Mouse (Mus musculus) lung, postnatal 25 days (tissue): ENCODE data around the gene Dnajb4.
A peak's percentile ranks its signal among the peaks of the same experiment; 100 is the strongest.

Source experiments
- DNase-seq: peaks from one replicate; pipeline ENCODE4 v3.0.0; 2022; ENCODE audit warnings: low spot score

Gene Dnajb4

GRCm38 (mm10) chr3:152171862-152172261 lies 38.2 kb downstream of the Dnajb4 start:
- no peak for DNase-seq

DNA sequence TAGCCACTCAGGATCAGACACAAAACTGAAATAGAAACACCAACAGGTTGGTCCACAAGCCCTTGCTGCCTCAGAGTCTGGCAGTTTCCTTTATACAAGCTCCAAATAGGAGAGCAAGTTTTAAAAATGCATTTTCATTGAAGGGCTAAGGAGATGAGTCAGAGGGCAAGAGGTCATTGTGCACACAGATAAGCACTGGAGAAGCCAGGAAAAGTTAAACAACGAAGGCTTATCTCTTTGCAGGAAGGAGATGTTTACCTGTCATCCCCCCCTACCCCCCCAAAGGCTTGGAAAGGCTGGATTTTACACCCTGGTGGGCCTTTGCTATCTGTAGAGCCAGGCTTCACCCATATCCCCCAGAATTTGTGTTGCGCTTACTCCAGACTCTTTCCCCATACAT lies 38.9 kb downstream of the Dnajb4 start:
- DNase-seq: no peak

DNA sequence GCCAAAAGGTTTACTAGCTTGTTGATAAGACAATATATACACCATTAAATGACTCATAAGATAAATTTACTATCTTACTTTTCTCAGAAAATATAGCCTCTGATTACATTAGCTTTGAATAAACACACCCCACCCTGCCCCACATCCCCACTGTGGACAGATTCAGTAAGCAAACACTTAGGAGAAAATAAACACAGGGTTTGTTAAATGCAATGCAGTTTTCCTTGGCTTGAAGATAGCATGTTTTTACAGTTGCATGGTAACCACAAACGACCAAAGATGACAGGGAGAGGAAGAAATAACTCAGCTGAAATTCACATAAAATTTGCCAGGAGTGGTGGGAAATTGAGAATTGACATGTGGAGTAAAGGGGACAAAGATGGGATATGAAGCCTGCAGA lies 39.7 kb downstream of the Dnajb4 start:
- DNase-seq: no peak

GRCm38 (mm10) chr3:152168007-152168406 lies 42.1 kb downstream of the Dnajb4 start:
- DNase-seq: no peak

GRCm38 (mm10) chr3:152166699-152167451 lies 43.2 kb downstream of the Dnajb4 start:
- no peak for DNase-seq

DNA sequence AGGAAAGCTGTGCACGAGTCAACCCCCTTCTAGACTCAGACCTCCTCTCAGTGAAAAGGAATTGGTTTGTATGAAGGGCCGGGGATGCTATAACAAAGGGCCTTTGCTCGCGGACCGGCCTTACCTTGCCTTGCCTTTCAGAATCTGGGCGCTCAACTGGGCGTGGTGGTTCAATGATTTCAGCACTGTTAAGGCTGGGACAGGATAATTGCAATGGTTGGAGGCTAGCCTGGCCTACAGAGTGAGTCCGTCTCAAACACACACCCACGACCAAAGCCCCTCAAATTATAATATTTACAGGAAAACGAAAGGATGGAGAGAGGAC lies 44.0 kb downstream of the Dnajb4 start, which contains the start of gene Gipc2:
Gipc2 (minus strand) TSS at position 132 of the 325 bp plus-strand sequence.
- no peak for DNase-seq

DNA sequence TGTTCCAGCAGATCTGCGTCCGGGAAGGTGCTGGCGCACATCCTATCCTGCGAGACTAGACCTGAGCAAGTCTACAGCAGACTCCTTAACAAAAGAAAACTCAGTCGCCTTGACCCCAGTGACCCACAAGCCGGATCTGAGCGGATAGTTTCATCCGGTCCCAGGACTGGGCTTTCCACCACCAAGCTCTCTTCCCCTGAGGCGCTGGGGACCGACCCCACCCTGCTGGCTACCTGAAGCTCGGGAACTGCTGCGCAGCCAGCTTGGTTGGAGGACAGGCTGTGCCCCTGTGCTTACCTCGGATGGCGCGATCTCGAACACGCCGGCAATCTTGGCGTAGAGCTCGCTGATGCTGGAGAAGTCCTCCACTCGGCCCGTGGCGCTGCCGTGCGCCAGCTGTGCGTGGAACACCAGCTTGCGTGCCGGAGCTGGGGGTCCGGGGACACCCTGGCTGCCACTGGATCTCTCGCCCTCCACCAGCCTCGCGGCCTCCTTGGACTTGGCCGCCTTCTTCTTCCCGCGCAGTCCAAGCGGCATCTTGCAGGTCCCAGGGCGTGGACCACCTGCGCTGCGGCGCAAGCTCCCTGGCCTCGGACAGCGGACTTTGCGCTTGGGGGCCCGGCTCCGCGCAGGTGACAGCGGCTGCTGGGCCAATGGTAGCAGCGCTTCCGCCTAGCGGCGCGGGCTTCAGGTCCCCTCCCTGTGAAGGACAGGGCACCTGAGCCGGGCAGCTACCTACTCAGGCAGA lies 44.6 kb downstream of the Dnajb4 start:
- DNase-seq: peak; percentile 52

DNA sequence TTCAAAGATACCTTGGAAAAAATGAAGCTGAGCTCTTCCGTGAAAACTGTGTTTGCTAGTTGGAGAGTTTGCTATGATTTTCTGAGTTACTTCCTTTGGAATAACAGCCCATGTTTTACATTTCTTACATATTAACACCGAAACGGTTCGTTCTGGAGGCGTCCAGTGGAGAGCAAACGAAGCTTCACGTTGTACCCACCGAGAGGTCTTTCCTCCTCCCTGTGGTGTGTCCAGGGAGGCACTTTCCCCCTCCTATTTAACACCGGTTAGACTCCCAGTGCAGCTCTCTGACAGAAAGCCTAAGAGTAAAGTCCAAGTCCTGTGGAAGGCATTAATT lies 45.1 kb downstream of the Dnajb4 start:
- DNase-seq: no peak

- DNase-seq: no peak
These were observed 46.8 kb downstream of the Dnajb4 start for GRCm38 (mm10) chr3:152163320-152163719.

DNA sequence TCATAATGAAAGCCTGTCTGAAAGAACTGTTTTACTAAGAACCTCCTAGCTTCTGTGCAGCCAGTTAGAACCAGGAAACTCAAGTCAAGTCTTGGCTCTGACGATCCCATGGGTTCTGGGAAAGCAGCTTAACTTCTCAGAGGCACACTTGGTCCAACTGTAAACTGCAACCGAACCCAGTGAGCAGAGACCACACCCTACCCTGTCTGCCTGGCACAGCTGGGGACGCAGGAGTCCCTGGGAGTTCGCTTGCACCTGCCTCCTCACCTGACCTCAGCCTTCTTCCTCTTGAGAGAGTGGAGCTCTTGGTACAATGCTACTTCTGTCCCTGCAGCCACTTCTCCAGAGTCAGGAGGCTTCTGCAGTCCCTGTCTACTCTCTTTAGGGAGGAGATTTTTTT lies 49.5 kb downstream of the Dnajb4 start:
- peak; percentile 36 for DNase-seq

DNA sequence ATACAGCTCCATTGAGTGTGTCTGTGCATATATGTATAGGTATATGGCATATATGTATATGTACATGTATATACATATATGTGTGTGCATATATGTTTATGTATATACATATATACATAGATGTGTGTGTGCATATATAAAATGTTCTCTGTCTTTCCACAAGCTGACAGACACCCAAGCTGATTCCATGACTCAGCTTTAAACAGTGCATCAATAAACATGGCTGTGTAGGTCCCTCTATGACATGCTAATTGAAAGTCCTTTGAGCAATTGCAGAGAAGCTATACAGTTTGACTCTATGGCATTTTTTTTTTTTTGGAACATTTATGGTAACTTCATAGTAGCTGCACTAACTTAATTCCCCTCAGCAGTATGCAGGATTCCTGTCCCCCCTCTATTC lies 50.8 kb downstream of the Dnajb4 start:
- no peak for DNase-seq

DNA sequence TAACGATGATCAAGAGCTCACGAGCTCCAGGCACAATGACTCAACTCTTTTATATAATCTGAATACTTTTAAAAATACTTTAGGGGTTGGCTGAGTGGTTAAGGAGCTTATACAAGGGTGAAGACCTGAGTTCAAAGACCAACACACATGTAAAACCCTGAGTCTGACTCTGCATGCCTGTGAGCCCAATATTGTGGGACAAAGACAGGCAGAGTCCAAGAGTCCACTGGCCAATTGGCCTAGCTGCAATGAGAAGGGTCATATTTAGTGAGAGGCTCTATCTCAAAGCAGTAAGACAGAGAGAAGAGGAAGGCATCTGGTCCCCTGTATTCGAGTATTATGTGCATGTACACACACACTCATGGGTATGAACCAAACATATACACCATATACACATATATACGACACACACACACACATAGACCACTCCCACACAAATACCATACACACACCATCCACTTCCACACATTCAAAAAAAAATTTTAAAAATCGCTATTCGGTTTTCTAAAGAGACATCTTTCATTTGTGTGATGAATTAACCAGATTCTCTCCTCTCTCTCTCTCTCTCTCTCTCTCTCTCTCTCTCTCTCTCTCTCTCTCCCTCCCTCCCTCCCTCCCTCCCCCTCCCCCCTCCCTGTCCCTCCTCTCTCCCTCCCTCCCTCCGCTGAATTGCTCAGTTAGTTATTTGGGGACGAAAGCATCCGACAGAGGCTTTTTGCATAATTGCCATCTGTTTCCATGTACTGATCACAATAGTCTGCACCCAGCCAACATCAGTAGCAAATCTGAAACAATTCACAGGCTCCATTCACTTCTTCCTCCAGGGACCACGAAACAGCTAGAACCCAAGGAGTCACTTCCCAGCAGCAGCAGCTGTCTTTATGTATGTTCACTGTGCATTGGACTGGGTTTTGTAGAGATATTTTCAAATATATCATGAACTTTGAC lies 51.5 kb downstream of the Dnajb4 start:
- no peak for DNase-seq

DNA sequence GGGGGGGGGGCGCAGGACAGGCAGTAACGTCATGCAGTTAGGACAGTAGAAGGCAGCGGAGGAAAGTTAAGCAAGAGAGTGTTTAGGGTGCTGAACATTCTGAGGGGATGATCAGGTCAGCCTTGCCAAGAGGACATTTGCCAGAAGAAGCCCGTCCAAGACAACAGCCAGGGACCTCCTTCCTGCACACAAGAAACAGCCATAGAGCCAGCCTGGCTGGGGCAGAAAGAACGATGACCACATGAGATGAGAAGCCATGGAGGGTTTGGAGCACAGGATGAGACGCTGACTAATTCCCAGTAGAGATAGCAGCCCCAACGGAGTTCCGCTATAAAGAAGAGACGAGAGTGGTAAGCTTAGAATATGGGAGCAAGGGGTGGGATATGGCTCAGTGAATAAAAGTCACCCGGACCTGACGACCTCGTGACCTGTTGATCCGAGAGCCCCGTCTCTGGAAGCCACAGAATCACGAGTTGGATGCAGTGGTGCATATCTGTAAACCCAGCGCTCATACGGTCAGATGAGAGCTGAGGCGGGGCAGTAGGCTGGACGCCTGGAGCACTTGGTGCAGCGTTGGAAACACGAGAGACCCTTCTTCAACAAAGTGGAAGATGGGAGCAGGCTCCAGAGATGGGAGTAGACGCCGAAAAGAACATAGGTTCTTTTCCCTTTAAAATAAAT lies 53.1 kb downstream of the Dnajb4 start:
- DNase-seq: no peak

DNA sequence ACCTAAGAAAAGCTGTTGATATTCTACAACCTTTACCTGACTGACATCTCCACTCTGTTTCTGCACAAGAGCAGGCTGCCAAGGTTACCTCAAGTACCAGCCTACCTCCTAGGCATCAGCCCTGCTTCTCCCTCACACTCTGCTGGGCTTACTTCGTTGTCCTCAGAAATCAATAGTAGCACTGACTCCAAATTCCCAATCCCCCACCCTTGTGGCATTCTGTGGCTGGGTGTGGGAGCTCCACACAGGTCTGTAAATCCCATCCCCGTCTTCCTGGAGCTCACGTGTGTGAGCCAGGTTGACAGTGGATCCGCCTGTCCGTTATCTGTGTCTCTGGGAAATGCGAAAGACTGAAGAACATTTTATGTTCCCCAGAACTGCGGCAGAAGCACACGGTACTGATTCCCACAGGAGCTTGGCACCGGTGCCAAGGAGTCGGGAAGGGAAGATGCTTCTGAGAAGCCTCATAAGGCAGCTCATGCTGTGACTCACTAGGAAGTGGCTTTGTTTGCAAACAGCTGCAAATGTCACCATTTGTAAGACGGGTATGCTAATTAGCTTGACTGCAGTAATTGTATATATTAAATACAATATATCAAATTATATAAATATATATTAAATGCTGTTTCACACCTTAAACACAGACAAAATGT lies 54.7 kb downstream of the Dnajb4 start:
- DNase-seq: no peak

DNA sequence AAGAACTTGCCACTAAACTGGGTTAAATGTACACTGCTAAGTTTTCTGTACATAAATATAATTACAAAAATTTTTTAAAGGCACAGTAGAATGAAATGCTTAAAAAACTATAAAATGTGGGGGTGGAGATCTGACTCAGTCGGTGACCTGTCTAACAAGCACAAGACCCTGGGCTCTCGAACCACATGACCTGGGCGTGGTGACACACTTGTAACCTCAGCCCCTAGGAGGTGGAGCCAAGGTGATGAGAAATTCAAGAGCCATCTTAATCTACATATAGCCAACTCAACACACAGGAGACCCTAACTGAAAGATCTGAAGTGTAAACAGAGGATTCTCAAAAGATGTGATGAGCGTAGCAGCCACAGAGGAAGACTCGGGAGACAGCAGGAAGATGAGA lies 56.0 kb downstream of the Dnajb4 start:
- DNase-seq: no peak

DNA sequence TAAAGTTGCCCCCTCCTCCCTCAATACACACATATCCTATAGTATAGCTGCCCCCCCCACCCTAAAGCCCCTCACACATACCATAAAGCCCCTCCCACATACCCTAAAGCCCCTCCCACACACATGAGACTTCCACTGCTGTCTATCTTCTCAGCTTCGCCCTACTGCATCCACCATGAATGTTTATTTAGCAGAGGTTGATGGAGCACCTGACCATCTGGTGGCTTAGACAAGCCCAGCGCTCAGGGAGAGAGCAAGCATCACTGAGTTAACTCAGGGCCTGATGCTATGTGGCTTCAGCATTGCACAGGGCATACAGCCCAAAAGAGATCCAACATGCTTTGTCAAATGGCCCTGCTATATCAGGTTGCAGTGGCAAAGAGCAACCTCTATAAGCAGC lies 57.0 kb downstream of the Dnajb4 start:
- no peak for DNase-seq

DNA sequence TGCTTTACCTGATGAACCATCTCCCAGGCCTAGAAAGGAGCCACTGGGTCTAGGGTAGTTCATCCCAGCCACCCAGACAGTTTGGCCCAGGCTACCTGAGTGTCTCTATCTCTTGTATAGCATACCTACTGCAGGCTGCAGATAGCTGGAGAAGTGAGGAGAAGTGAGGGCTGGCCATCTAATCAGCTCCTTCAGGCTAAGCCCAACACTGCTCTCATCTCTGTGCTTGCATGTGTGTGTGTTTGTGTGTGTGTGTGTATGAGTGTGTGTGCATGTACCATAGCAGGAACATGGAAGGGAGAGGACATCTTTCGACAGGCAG lies 57.7 kb downstream of the Dnajb4 start:
- DNase-seq: no peak

DNA sequence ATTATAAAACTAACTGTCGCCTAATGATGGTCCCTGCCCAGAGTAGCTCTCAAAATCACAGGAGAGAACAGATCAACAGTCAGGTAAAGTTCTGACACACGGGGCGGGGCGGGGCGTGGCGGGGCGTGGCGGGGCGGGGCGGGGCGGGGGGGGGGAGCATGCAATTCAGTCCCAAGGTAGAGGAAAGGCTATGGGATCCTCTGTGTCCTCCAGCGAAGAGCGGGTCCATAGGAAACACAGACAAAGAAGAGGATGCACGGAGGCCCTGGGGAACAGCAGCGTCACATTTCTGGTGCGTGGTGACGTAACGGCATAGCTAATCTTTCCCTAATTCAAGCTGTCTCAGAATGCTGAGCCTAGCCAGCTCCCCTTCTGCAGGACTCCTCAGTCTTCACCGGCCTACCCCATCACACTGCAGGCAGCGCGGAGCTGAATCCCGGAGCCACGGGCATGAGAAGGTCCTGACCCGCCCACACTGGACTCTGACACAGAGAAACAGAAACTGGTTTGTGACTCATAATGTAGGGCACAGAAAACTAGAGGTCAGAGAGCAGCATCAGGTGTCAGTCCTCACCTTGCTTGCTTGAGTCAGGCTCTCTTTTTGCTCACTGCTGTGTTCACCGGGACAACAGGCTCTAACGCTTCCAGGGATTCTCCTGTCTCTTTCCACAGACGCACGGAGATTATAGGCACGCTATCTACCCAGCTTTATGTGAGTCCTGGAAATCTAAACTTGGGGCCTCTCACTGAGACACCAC lies 58.2 kb downstream of the Dnajb4 start:
- no peak for DNase-seq

DNA sequence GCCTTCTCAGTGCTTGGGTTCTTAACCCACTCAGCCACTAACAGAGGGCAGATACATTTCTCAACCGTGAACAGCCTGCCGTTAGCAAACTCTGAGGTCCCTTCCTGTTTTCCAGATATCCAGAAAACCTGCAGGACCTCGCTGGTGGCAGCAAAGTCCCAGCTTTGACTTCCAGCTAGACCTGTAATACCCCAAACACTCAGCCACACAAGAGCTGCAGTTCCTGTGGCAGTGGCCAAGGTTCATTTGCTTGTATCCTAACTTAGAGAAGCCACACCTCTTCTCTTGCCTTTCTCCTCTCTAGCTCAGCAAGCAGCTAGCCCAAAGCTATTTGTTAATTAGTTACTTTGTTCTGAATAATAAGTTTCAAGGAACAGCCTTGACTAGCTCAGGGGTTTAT lies 60.2 kb downstream of the Dnajb4 start:
- DNase-seq: no peak

- no peak for DNase-seq
These were observed 60.7 kb downstream of the Dnajb4 start for GRCm38 (mm10) chr3:152149449-152149848.
